Mouse (Mus musculus) forebrain, embryonic 11.5 days (tissue): ENCODE data around the gene Wwc2. TPM values are rescaled to one million over a fixed set of nuclear protein-coding genes. Genes with fewer than 3 reads are reported as not detected.
A peak's percentile ranks its signal among the peaks of the same experiment; 100 is the strongest.

Experiments used
- ATAC-seq: fragments of 200-750 bp; cut with Nextera tagmentation; replicated peaks from 2 replicates; pipeline ENCODE4 v1.8.0; 2017; ENCODE audit warnings: moderate TSS enrichment; ENCODE audit not compliant: low FRiP score
- DNase-seq: peaks from one replicate; pipeline ENCODE4 v3.0.0-alpha.2; 2017; ENCODE audit warnings: low spot score
- H3K27ac ChIP-seq: fragments of 300-500 bp; sonication (generic); 2 replicates; pipeline ENCODE4 v1.5.1; 2014; ENCODE audit warnings: low read depth, low read length
- H3K27me3 ChIP-seq: fragments of 300-500 bp; sonication (generic); 2 replicates; pipeline ENCODE4 v1.6.1; 2014; ENCODE audit warnings: mild to moderate bottlenecking, low read length, mixed read lengths; ENCODE audit not compliant: control insufficient read depth, insufficient read depth
- H3K36me3 ChIP-seq: fragments of 300-500 bp; sonication (generic); 2 replicates; pipeline ENCODE4 v1.6.1; 2014; ENCODE audit warnings: mild to moderate bottlenecking, low read length, moderate library complexity, mixed read lengths; ENCODE audit not compliant: control insufficient read depth, insufficient read depth
- H3K4me1 ChIP-seq: fragments of 300-500 bp; sonication (generic); replicated peaks from 2 replicates; pipeline ENCODE4 v1.6.1; 2014; ENCODE audit warnings: low read length, mixed read lengths; ENCODE audit not compliant: control insufficient read depth, insufficient read depth
- H3K4me2 ChIP-seq: fragments of 300-500 bp; sonication (generic); 2 replicates; pipeline ENCODE4 v1.6.1; 2014; ENCODE audit warnings: low read depth, mild to moderate bottlenecking, low read length, moderate library complexity, mixed read lengths; ENCODE audit not compliant: severe bottlenecking
- H3K4me3 ChIP-seq: fragments of 300-500 bp; sonication (generic); 2 replicates; pipeline ENCODE4 v1.5.1; 2014; ENCODE audit warnings: low read depth, low read length
- H3K9ac ChIP-seq: fragments of 300-500 bp; sonication (generic); 2 replicates; pipeline ENCODE4 v1.6.1; 2014; ENCODE audit warnings: low read length
- H3K9me3 ChIP-seq: fragments of 300-500 bp; sonication (generic); 2 replicates; pipeline ENCODE4 v1.6.1; 2016; ENCODE audit warnings: low read length, mixed read lengths; ENCODE audit not compliant: control insufficient read depth
- WGBS: fragments of 180-500 bp; shearing (Covaris S2); extraction: QIAGEN DNeasy Blood & Tissue Kit; methylation state at CpG from one replicate; pipeline ENCODE4 v1.1.7; 2014; 5-methylcytosine and 5-hydroxymethylcytosine counted together
- polyA plus RNA-seq: library from polyadenylated mRNA; unstranded; fragments of >200 nt; fragmentation: Nextera tagmentation; extraction: Ambion mirVana; gene quantifications from 2 replicates; pipeline ENCODE4 v1.2.1, GENCODE M21; 2014

Gene Wwc2
- polyA plus RNA-seq, 1 experiment from 2014 or later, result 9.4 TPM

- no peak overlapping the region for H3K9ac ChIP-seq
- H3K4me1 ChIP-seq, result no peaks in the 10 kb centered on the region; the same call in 1 of the 2 replicates
- no peaks in the 10 kb centered on the region for H3K36me3 ChIP-seq
- H3K27ac ChIP-seq, result no peak overlapping the region
- WGBS, result 65% methylated on average over 1 of the region's 1 CpGs
- no peaks in the 10 kb centered on the region for H3K9me3 ChIP-seq
- no peaks in the 10 kb centered on the region for H3K27me3 ChIP-seq
- ATAC-seq, result no peak
- DNase-seq, result no peak
- no peak overlapping the region for H3K4me2 ChIP-seq
- H3K4me3 ChIP-seq, result no peak overlapping the region
Observed at GRCm38 (mm10) chr8:47996712-47997111, 6.0 kb upstream of the Wwc2 start.

DNA sequence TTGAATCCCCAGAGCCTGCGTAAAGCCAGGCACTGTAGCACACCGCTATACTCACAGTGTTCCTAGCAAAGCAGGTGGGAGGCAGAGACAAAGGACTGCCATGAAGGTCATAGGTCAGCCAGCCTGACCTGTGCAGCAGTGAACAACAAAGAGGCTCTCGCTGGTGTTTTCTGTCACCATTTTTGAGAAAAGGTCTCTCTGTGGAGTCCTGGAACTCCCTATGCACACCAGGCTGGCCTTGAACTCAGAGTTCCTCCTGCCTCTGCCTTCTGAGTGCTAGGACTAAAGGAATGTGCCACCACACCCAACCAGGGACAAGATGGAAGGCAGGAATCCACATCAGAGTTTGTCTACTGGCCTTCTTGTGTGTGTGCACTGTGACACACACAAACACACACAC is 5.4 kb upstream of the Wwc2 start:
- H3K36me3 ChIP-seq, result no peaks in the 10 kb centered on the region
- H3K4me3 ChIP-seq, result no peak overlapping the region
- H3K4me1 ChIP-seq, result peaks cover 4% of the 10 kb centered on the region; the same call in 1 of the 2 replicates
- DNase-seq (no peak), ATAC-seq (no peak)
- H3K4me2 ChIP-seq, result no peak overlapping the region
- no peaks in the 10 kb centered on the region for H3K27me3 ChIP-seq
- 88% methylated on average over 3 of the region's 3 CpGs for WGBS
- H3K9ac ChIP-seq, result no peak overlapping the region
- no peak overlapping the region for H3K27ac ChIP-seq
- H3K9me3 ChIP-seq, result no peaks in the 10 kb centered on the region

GRCm38 (mm10) chr8:47995391-47995790 is 4.7 kb upstream of the Wwc2 start:
- Histone ChIP-seq H3K4me1 (peaks cover 4% of the 10 kb centered on the region; the same call in 1 of the 2 replicates), H3K27me3 (no peaks in the 10 kb centered on the region), H3K4me3 (no peak overlapping the region), H3K4me2 (no peak overlapping the region), H3K27ac (no peak overlapping the region), H3K9me3 (no peaks in the 10 kb centered on the region), H3K36me3 (no peaks in the 10 kb centered on the region), H3K9ac (no peak overlapping the region)
- WGBS, result 84% methylated on average over 6 of the region's 6 CpGs
- DNase-seq (no peak), ATAC-seq (no peak)

DNA sequence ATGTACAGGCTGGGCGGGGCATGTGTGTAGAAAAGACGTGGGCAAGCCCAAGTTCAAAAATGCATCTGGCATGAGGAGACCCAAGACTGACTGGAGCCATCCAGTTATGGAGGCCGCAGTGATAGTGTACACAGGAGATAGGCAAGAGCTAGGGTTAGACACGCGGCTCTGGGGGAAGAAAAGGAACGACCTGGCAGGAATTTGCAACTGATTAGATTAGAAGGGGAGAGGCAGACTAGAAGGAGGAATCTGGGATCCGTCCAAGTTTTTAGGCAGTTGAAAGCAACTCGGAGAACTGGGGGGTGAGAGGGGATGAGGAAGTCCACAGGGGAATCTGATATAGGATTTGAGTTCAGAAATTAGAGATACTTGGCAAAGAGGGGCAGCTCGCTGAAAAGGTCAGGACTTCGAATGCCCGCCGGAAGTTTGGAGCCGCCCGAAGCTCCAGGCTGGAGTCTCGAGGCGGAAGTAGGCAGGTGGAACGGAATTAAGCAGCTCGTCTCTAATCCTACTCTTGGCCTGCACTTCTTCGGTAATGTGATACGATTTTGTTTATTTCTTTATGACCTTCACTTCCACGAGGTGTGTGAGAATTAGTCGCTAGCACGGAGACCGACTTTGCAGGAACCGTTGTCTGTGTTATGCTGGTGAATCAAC is 4.0 kb upstream of the Wwc2 start:
- H3K27ac ChIP-seq, result no peak overlapping the region
- 75% methylated on average over 25 of the region's 25 CpGs for WGBS
- H3K9me3 ChIP-seq, result no peaks in the 10 kb centered on the region
- peaks cover 4% of the 10 kb centered on the region; the same call in 1 of the 2 replicates for H3K4me1 ChIP-seq
- DNase-seq (no peak), ATAC-seq (no peak)
- H3K36me3 ChIP-seq, result no peaks in the 10 kb centered on the region
- H3K27me3 ChIP-seq, result no peaks in the 10 kb centered on the region
- H3K4me2 ChIP-seq, result no peak overlapping the region
- H3K4me3 ChIP-seq, result no peak overlapping the region
- no peak overlapping the region for H3K9ac ChIP-seq

DNA sequence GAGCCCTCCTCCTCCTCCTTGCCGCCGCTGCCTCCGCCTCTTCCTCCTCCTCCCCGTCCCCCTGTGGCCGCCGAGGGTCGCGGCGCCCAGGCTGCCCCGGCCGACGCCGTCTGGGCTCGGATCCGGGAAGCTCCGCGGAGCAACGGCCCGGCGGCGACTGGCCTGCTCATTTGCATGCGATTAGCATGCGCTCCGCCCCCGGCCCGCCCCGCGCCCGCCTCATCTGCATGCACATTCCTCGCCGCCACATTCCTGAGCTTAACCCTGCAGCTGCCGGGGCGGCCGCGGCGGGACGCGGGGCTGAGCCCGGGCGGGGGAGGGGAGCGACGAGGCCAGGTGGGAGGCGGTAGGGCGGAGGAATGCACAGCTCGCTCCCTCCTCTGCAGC is 345 bp downstream of the Wwc2 start:
- Histone ChIP-seq H3K36me3 (no peaks in the 10 kb centered on the region), H3K27me3 (no peaks in the 10 kb centered on the region), H3K9me3 (no peaks in the 10 kb centered on the region), H3K4me1 (peaks cover 8% of the 10 kb centered on the region; the same call in 1 of the 2 replicates), H3K4me2 (peak overlapping the region; percentile 82), H3K4me3 (peak overlapping the region; percentile 63), H3K27ac (peak overlapping the region; percentile 77), H3K9ac (peak overlapping the region; percentile 71)
- peak; percentile 95 for ATAC-seq
- peak; percentile 99 for DNase-seq
- 1% methylated on average over 36 of the region's 45 CpGs for WGBS

DNA sequence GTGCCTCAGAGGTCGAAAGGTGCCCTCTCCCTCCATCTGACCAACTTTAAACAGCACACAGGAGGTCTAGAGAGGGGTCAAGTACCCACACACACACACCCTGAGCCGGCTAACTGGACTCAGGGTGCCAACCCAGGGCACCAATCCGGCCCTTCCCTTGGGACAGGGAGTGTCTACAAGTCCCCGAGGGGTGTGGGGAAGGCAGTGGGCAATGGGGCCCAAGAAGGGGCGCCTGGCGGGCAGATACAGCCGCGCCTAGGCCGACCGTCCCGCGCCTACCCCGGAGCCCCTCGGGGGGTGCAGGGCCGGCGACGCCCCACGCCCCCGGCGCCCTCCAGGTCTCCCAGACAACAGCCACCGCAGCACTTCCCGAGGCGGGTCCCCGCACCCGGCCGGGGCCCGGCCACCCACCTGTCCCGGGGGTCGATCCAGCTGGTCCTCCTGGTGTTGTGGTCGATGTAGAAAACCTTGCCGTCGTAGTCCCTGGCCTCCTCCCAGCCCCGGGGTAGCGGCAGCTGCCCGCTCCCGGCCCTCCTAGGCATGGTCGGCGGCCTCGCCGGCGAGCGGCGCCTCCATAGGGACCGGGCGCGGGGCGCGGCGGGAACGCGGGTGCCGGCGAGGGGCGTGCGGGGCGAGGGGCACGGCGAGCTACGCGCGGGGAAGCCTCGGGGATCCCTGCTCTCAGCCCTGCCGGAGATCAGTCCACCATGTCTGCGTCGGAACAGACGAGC is 904 bp downstream of the Wwc2 start:
- Histone ChIP-seq H3K4me2 (peak overlapping the region; percentile 82), H3K4me1 (peaks cover 8% of the 10 kb centered on the region; the same call in 1 of the 2 replicates), H3K36me3 (no peaks in the 10 kb centered on the region), H3K9ac (peak overlapping the region; percentile 71), H3K27ac (peak overlapping the region; percentile 77), H3K4me3 (peak overlapping the region; percentile 63), H3K27me3 (no peaks in the 10 kb centered on the region), H3K9me3 (no peaks in the 10 kb centered on the region)
- DNase-seq (peak; percentile 80), ATAC-seq (peak; percentile 28)
- WGBS, result under 1% methylated on average over 58 of the region's 66 CpGs

DNA sequence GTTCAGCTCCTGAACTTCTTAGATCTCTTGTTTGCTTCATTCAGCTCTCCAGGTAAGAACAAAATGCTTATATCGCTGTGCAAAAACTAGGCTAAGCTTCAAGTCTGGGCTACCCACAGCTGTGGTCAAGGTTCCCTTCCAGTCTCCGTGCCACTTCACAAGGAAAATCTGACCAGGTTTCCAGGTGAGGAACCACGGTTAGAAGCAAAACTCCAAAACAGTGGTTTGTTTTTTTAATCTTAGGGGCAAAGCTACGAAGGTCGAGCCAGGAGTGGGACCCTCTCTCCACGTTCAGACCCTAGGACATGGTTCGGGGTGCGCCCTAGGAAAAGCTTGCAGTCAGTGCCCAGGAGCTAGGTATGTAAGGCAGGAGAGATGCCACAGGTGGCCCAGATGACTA is 1.5 kb downstream of the Wwc2 start:
- H3K4me2 ChIP-seq, result peak overlapping the region; percentile 82
- peaks cover 8% of the 10 kb centered on the region; the same call in 1 of the 2 replicates for H3K4me1 ChIP-seq
- H3K36me3 ChIP-seq, result no peaks in the 10 kb centered on the region
- H3K27me3 ChIP-seq, result no peaks in the 10 kb centered on the region
- ATAC-seq (no peak), DNase-seq (peak; percentile 54)
- H3K4me3 ChIP-seq, result peak overlapping the region; percentile 63
- no peaks in the 10 kb centered on the region for H3K9me3 ChIP-seq
- H3K27ac ChIP-seq, result no peak overlapping the region
- H3K9ac ChIP-seq, result peak overlapping the region; percentile 71
- 18% methylated on average over 8 of the region's 8 CpGs for WGBS

GRCm38 (mm10) chr8:47988111-47988510 is 2.6 kb downstream of the Wwc2 start:
- H3K4me3 ChIP-seq, result no peak overlapping the region

More at GRCm38 (mm10) chr8:47988111-47988510, 2.6 kb downstream of the Wwc2 start:
- no peak overlapping the region for H3K9ac ChIP-seq
- no peaks in the 10 kb centered on the region for H3K9me3 ChIP-seq
- no peak for ATAC-seq
- H3K27ac ChIP-seq, result no peak overlapping the region
- WGBS, result 87% methylated on average over 15 of the region's 15 CpGs
- H3K4me1 ChIP-seq, result peaks cover 8% of the 10 kb centered on the region; the same call in 1 of the 2 replicates
- H3K4me2 ChIP-seq, result no peak overlapping the region
- H3K36me3 ChIP-seq, result no peaks in the 10 kb centered on the region
- no peak for DNase-seq
- no peaks in the 10 kb centered on the region for H3K27me3 ChIP-seq
